Mouse (Mus musculus) CH12.LX (cell line): ENCODE measurements at regions not wholly inside any gene's neighbourhood (a gene's known extent, or its start where the extent isn't known, plus 50 kb on each side); places are given as distances from the start of the nearest gene placed in this dataset.

Experiments used
- BHLHE40 ChIP-seq: IDR thresholded peaks from 2 replicates; pipeline ENCODE4 v1.6.1; 2011; ENCODE audit warnings: mild to moderate bottlenecking, low read depth, low read length, improper control_type of control experiment
- CTCF ChIP-seq, 2 experiments: IDR thresholded peaks in 1 of 2; conservative IDR thresholded peaks in 1 of 2; 2 replicates each; pipeline ENCODE4 v1.5.1; 2011 to 2012; ENCODE audit warnings: low read depth in 2 of 2, low read length in 2 of 2, improper control_type of control experiment in 1 of 2, inconsistent platforms in 1 of 2, mild to moderate bottlenecking in 1 of 2, moderate library complexity in 1 of 2
- ELF1 ChIP-seq: IDR thresholded peaks from 2 replicates; pipeline ENCODE4 v1.6.1; 2014; ENCODE audit warnings: low read depth, mild to moderate bottlenecking, inconsistent platforms, low read length, improper control_type of control experiment
- EP300 ChIP-seq: IDR thresholded peaks from 2 replicates; pipeline ENCODE4 v1.6.1; 2011; ENCODE audit warnings: low read length, improper control_type of control experiment
- POLR2A ChIP-seq: IDR thresholded peaks from 2 replicates; pipeline ENCODE4 v1.6.1; 2011; ENCODE audit warnings: low read depth, mild to moderate bottlenecking, improper control_type of control experiment, low read length
- POLR2AphosphoS2 ChIP-seq: IDR thresholded peaks from 2 replicates; pipeline ENCODE4 v1.6.1; 2011; ENCODE audit warnings: low read depth, low read length, improper control_type of control experiment
- USF2 ChIP-seq: conservative IDR thresholded peaks from 2 replicates; pipeline ENCODE4 v1.6.1; 2011; ENCODE audit warnings: low read depth, low read length, improper control_type of control experiment
- ZC3H11A ChIP-seq: IDR thresholded peaks from 2 replicates; pipeline ENCODE4 v1.6.1; 2012; ENCODE audit warnings: low read depth, mild to moderate bottlenecking, inconsistent platforms, low read length, improper control_type of control experiment

GRCm38 (mm10) chr1:89244598-89244997 lies 174.4 kb downstream of the Sh3bp4 start:
- TF ChIP-seq USF2 (no peak), ZC3H11A (no peak), POLR2A (no peak), CTCF (conservative IDR thresholded peaks at IDR 0.05 in 1 of 2, IDR thresholded peaks at IDR 0.05 in 1 of 2; ENCODE audit: low read depth in 2 of 2, low read length in 2 of 2) (no peak), EP300 (no peak), ELF1 (no peak), POLR2AphosphoS2 (no peak), BHLHE40 (no peak)
